Mouse (Mus musculus) heart, embryonic 14.5 days (tissue): ENCODE results near the gene Epha4. TPM values are rescaled to one million over a fixed set of nuclear protein-coding genes. Genes with fewer than 3 reads are reported as not detected.

Experiments
- ATAC-seq: fragments of 200-750 bp; cut with Nextera tagmentation; 2 replicates; pipeline ENCODE4 v1.8.0; 2017; ENCODE audit warnings: low read depth, moderate TSS enrichment; ENCODE audit not compliant: insufficient number of reproducible peaks, insufficient read depth, low FRiP score
- H3K27ac ChIP-seq, 2 experiments: fragments of 200-500 bp in 1 of 2; fragments of 300-500 bp in 1 of 2; sonication (generic) in 1 of 2; replicated peaks in 1 of 2; 2 replicates each; pipeline ENCODE4 v1.5.1; 2012 to 2014; ENCODE audit warnings: low read depth in 2 of 2, low read length in 2 of 2, control low read depth in 1 of 2, mild to moderate bottlenecking in 1 of 2, mixed read lengths in 1 of 2; ENCODE audit not compliant: control insufficient read depth in 1 of 2, insufficient read depth in 1 of 2
- H3K27me3 ChIP-seq: fragments of 300-500 bp; sonication (generic); 2 replicates; pipeline ENCODE4 v1.6.1; 2014; ENCODE audit warnings: mild to moderate bottlenecking, low read length, control low read depth; ENCODE audit not compliant: control insufficient read depth, insufficient read depth
- H3K36me3 ChIP-seq: fragments of 300-500 bp; sonication (generic); 2 replicates; pipeline ENCODE4 v1.6.1; 2014; ENCODE audit warnings: mild to moderate bottlenecking, control low read depth, low read length, mixed read lengths; ENCODE audit not compliant: control insufficient read depth, insufficient read depth
- H3K4me1 ChIP-seq, 2 experiments: fragments of 200-500 bp in 1 of 2; fragments of 300-500 bp in 1 of 2; sonication (generic) in 1 of 2; 2 replicates each; pipeline ENCODE4 v1.6.1; 2012 to 2014; ENCODE audit warnings: low read length in 2 of 2, control low read depth in 1 of 2, mixed read lengths in 1 of 2; ENCODE audit not compliant: control insufficient read depth in 2 of 2, insufficient read depth in 2 of 2
- H3K4me2 ChIP-seq: fragments of 300-500 bp; sonication (generic); 2 replicates; pipeline ENCODE4 v1.6.1; 2014; ENCODE audit warnings: mild to moderate bottlenecking, low read length
- H3K4me3 ChIP-seq, 2 experiments: fragments of 200-500 bp in 1 of 2; fragments of 300-500 bp in 1 of 2; sonication (generic) in 1 of 2; 2 replicates each; pipeline ENCODE4 v1.5.1; 2012 to 2014; ENCODE audit warnings: low read length in 2 of 2, mild to moderate bottlenecking in 2 of 2, control low read depth in 1 of 2, low read depth in 1 of 2, moderate library complexity in 1 of 2; ENCODE audit not compliant: control insufficient read depth in 1 of 2, insufficient read depth in 1 of 2
- H3K9ac ChIP-seq: fragments of 300-500 bp; sonication (generic); 2 replicates; pipeline ENCODE4 v1.6.1; 2014; ENCODE audit warnings: mild to moderate bottlenecking, low read length
- H3K9me3 ChIP-seq: fragments of 300-500 bp; sonication (generic); 2 replicates; pipeline ENCODE4 v1.6.1; 2016; ENCODE audit warnings: low read length, control low read depth; ENCODE audit not compliant: control insufficient read depth
- WGBS: fragments of 180-500 bp; shearing (Covaris S2); extraction: QIAGEN DNeasy Blood & Tissue Kit; methylation state at CpG from one replicate; pipeline ENCODE4 v1.1.7; 2014; 5-methylcytosine and 5-hydroxymethylcytosine counted together
- polyA plus RNA-seq: library from polyadenylated mRNA; unstranded; fragments of >200 nt; fragmentation: Nextera tagmentation; extraction: Ambion mirVana; gene quantifications from 2 replicates; pipeline ENCODE4 v1.2.1, GENCODE M21; 2014

Epha4 gene
- polyA plus RNA-seq, 1 experiment from 2014 or later, result 14.1 TPM

GRCm38 (mm10) chr1:77511372-77512058, 3.4 kb downstream of the Epha4 start:
- Histone ChIP-seq H3K27me3 (peaks cover under 1% of the 10 kb centered on the region; the same call in 1 of the 2 replicates), H3K4me1 (peaks cover 4 to 6% of the 10 kb centered on the region in 2 experiments), H3K9ac (no peak overlapping the region), H3K4me2 (peak overlapping the region; percentile 77; the same call in 1 of the 2 replicates), H3K4me3 (no peak overlapping the region), H3K9me3 (no peaks in the 10 kb centered on the region), H3K27ac (no peak overlapping the region), H3K36me3 (peaks cover 9% of the 10 kb centered on the region)
- ATAC-seq, result no peak
- WGBS, result 73% methylated on average over 10 of the region's 10 CpGs

GRCm38 (mm10) chr1:77510623-77511022, 4.3 kb downstream of the Epha4 start:
- Histone ChIP-seq H3K9me3 (no peaks in the 10 kb centered on the region), H3K4me2 (no peak overlapping the region), H3K36me3 (peaks cover 14% of the 10 kb centered on the region), H3K9ac (no peak overlapping the region), H3K27ac (no peak overlapping the region), H3K4me3 (no peak overlapping the region), H3K27me3 (no peaks in the 10 kb centered on the region), H3K4me1 (peaks cover 4% of the 10 kb centered on the region in 2 experiments; a peak in 3 of 4 replicates)
- ATAC-seq, result no peak
- WGBS, result 79% methylated on average over 5 of the region's 5 CpGs

GRCm38 (mm10) chr1:77506856-77507200, 8.1 kb downstream of the Epha4 start:
- no peak overlapping the region for H3K4me3 ChIP-seq
- ATAC-seq, result no peak
- peaks cover 2 to 10% of the 10 kb centered on the region in 2 experiments; a peak in 2 of 4 replicates for H3K4me1 ChIP-seq
- no peaks in the 10 kb centered on the region for H3K27me3 ChIP-seq
- no peak overlapping the region for H3K27ac ChIP-seq
- peaks cover 14% of the 10 kb centered on the region for H3K36me3 ChIP-seq
- no peak overlapping the region for H3K9ac ChIP-seq
- no peak overlapping the region for H3K4me2 ChIP-seq
- no peaks in the 10 kb centered on the region for H3K9me3 ChIP-seq
- 90% methylated on average over 18 of the region's 18 CpGs for WGBS

GRCm38 (mm10) chr1:77506038-77506855, 8.6 kb downstream of the Epha4 start:
- H3K27ac ChIP-seq, result no peak overlapping the region

GRCm38 (mm10) chr1:77505263-77505662, 9.6 kb downstream of the Epha4 start:
- Histone ChIP-seq H3K27me3 (no peaks in the 10 kb centered on the region), H3K4me3 (no peak overlapping the region), H3K4me2 (peak overlapping the region; percentile 8; the same call in 1 of the 2 replicates), H3K27ac (no peak overlapping the region), H3K36me3 (peaks cover 14% of the 10 kb centered on the region), H3K9ac (no peak overlapping the region), H3K9me3 (no peaks in the 10 kb centered on the region), H3K4me1 (peaks cover 2 to 10% of the 10 kb centered on the region in 2 experiments; a peak in 2 of 4 replicates)
- ATAC-seq, result no peak
- WGBS, result 51% methylated on average over 8 of the region's 8 CpGs

More at GRCm38 (mm10) chr1:77506038-77506855, 8.6 kb downstream of the Epha4 start:
- no peak for ATAC-seq
- Histone ChIP-seq H3K27me3 (no peaks in the 10 kb centered on the region), H3K9ac (no peak overlapping the region), H3K4me3 (no peak overlapping the region), H3K36me3 (peaks cover 14% of the 10 kb centered on the region), H3K4me1 (peaks cover 2 to 10% of the 10 kb centered on the region in 2 experiments; a peak in 2 of 4 replicates), H3K4me2 (no peak overlapping the region), H3K9me3 (no peaks in the 10 kb centered on the region)
- WGBS, result 66% methylated on average over 21 of the region's 21 CpGs

- Histone ChIP-seq H3K4me1 (peaks cover 2 to 10% of the 10 kb centered on the region in 2 experiments; a peak in 2 of 4 replicates), H3K4me2 (peak overlapping the region; percentile 8; the same call in 1 of the 2 replicates)
Measured at GRCm38 (mm10) chr1:77504813-77505212, 10.1 kb downstream of the Epha4 start.

GRCm38 (mm10) chr1:77503711-77504181, 11.1 kb downstream of the Epha4 start:
- Histone ChIP-seq H3K9ac (no peak overlapping the region), H3K9me3 (no peaks in the 10 kb centered on the region), H3K27ac (no peak overlapping the region), H3K4me1 (peaks cover 2 to 10% of the 10 kb centered on the region in 2 experiments; a peak in 2 of 4 replicates), H3K4me3 (no peak overlapping the region), H3K4me2 (no peak overlapping the region), H3K36me3 (peaks cover 10% of the 10 kb centered on the region), H3K27me3 (no peaks in the 10 kb centered on the region)
- ATAC-seq, result no peak
- 89% methylated on average over 8 of the region's 8 CpGs for WGBS

More at GRCm38 (mm10) chr1:77504813-77505212, 10.1 kb downstream of the Epha4 start:
- H3K36me3 ChIP-seq, result peaks cover 10% of the 10 kb centered on the region
- ATAC-seq, result no peak
- H3K4me3 ChIP-seq, result no peak overlapping the region
- H3K9me3 ChIP-seq, result no peaks in the 10 kb centered on the region
- H3K9ac ChIP-seq, result no peak overlapping the region
- no peak overlapping the region for H3K27ac ChIP-seq
- WGBS, result 22% methylated on average over 2 of the region's 2 CpGs
- H3K27me3 ChIP-seq, result no peaks in the 10 kb centered on the region
